Mouse (Mus musculus) olfactory bulb, adult 2 months (tissue): ENCODE measurements around the gene 1700080E11Rik.

Experiments
- CTCF ChIP-seq: fragments of 200-500 bp; IDR thresholded peaks from 2 replicates; pipeline ENCODE4 v1.5.1; 2012; ENCODE audit warnings: low read depth, mild to moderate bottlenecking, low read length, moderate library complexity; ENCODE audit not compliant: insufficient read depth
- POLR2A ChIP-seq: fragments of 200-500 bp; IDR thresholded peaks from 2 replicates; pipeline ENCODE4 v1.6.1; 2012; ENCODE audit warnings: mild to moderate bottlenecking, low read depth, low read length, moderate library complexity; ENCODE audit not compliant: insufficient read depth

- TF ChIP-seq CTCF (no peak), POLR2A (no peak)
These were observed 8.5 kb downstream of the 1700080E11Rik start for GRCm38 (mm10) chr9:105136404-105136803.
